Mouse (Mus musculus): ENCODE measurements around the gene Tbc1d5. TPM values are rescaled to one million over a fixed set of nuclear protein-coding genes. Genes with fewer than 3 reads are reported as not detected.
"Not testable (repeated sequence)": the region's sequence is repeated elsewhere in the genome, so short reads cannot be mapped to it uniquely, and the experiment has no call there.

Tbc1d5 gene
- total and polyA plus RNA-seq, 3 experiments = 6.6 to 13.9 (median 7.7) TPM

DNA sequence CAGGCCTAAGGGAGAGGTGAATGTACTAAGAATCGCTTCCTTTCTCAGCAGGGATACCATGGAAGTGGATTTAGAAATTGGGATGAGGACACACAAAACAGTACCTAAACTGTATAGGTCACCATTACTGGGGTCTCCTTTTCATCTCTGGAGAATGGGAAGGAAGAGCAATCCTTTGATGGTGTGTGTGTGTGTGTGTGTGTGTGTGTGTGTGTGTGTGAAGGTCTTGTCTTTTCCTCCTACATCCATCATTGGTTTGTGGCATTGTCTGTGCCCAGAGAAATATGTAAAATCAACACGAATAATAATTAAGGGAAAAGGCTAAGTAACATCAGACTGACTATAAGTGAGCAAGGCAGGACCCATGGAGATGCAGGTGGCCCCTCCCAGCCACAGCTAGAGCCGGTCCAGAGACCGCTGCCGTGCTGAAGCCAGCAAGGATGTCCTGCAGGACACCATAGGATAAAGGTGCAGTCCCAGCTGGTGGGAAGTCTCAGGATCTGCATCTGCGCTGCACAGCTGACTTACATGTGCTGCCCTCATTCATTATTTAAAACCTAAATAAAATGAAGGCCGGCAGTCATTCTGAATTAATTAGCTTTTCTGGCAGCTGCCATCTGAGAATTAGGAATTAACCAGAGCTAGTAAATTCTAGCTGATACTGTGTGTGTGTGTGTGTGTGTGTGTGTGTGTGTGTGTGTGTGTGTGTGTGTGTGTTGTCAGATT is 468.5 kb downstream of the Tbc1d5 start:
- no peak overlapping the region for H3K4me3 ChIP-seq (replicated peaks in 1 of 3; ENCODE audit: low read depth in 2 of 3, low read length in 2 of 3, poor library complexity in 1 of 3)
- H3K27me3 ChIP-seq (replicated peaks) = no peaks in the 10 kb centered on the region
- no peaks in the 10 kb centered on the region for H3K79me2 ChIP-seq (replicated peaks; ENCODE audit: control insufficient read depth, extremely low read depth, insufficient read depth, poor library complexity, severe bottlenecking)
- no peak for DNase-seq (ENCODE audit: extremely low read depth)
- no peak overlapping the region for H3K27ac ChIP-seq (ENCODE audit: insufficient read depth, low read depth)
- TF ChIP-seq CHD2 (IDR thresholded peaks at IDR 0.05; ENCODE audit: low read length) = no peak
- no peak for TF ChIP-seq POLR2AphosphoS2 (IDR thresholded peaks at IDR 0.05; ENCODE audit: low read depth, low read length)
- no peak for TF ChIP-seq MAX (IDR thresholded peaks at IDR 0.05; ENCODE audit: low read length)
- TF ChIP-seq EP300 (IDR thresholded peaks at IDR 0.05; ENCODE audit: low read length) = no peak
- TF ChIP-seq NELFE (IDR thresholded peaks at IDR 0.05; ENCODE audit: low read depth, low read length) = no peak
- TF ChIP-seq TCF12 (IDR thresholded peaks at IDR 0.05; ENCODE audit: low read depth, low read length) = no peak
- no peak for TF ChIP-seq MAZ (IDR thresholded peaks at IDR 0.05; ENCODE audit: low read depth, low read length)
- TF ChIP-seq RAD21 (IDR thresholded peaks at IDR 0.05; ENCODE audit: low read depth, low read length) = no peak
- no peak for TF ChIP-seq ZKSCAN1 (IDR thresholded peaks at IDR 0.05; ENCODE audit: borderline replicate concordance, low read depth, low read length)
- no peak for TF ChIP-seq KAT2A (IDR thresholded peaks at IDR 0.05; ENCODE audit: insufficient replicate concordance, low read length)
- TF ChIP-seq ZMIZ1 (IDR thresholded peaks at IDR 0.05; ENCODE audit: low read depth, low read length) = no peak
- TF ChIP-seq ZC3H11A (IDR thresholded peaks at IDR 0.05; ENCODE audit: low read depth, low read length) = no peak
- no peak for TF ChIP-seq CTCF (conservative IDR thresholded peaks at IDR 0.05 in 1 of 2, IDR thresholded peaks at IDR 0.05 in 1 of 2; ENCODE audit: low read depth in 2 of 2, low read length in 2 of 2)
- dilution Hi-C loops (cut with MboI; ENCODE audit: extremely low pct_ligation_motif_present, extremely low pct_unique_long_range_greater_than_20kb, low sequenced_read_pairs) (no loop called here), in situ Hi-C loops (cut with MboI; ENCODE audit: low pct_ligation_motif_present, low pct_unique_long_range_greater_than_20kb, low sequenced_read_pairs) (no loop called here)
- H3K9ac ChIP-seq (ENCODE audit: insufficient read depth, low read depth) = no peak overlapping the region
- no peak overlapping the region for H3K4me2 ChIP-seq (ENCODE audit: insufficient read depth, low read depth, poor library complexity, severe bottlenecking)
- peaks cover 0 to 3% of the 10 kb centered on the region in 2 experiments; a peak in 1 of 4 replicates for H3K4me1 ChIP-seq (ENCODE audit: control insufficient read depth in 1 of 2, insufficient read depth in 2 of 2)
- H3K36me3 ChIP-seq (replicated peaks in 1 of 2; ENCODE audit: control insufficient read depth in 1 of 2, insufficient read depth in 1 of 2, low read length in 1 of 2) = no peaks in the 10 kb centered on the region
- peaks cover 2% of the 10 kb centered on the region for H3K9me3 ChIP-seq (replicated peaks; ENCODE audit: low read length)

DNA sequence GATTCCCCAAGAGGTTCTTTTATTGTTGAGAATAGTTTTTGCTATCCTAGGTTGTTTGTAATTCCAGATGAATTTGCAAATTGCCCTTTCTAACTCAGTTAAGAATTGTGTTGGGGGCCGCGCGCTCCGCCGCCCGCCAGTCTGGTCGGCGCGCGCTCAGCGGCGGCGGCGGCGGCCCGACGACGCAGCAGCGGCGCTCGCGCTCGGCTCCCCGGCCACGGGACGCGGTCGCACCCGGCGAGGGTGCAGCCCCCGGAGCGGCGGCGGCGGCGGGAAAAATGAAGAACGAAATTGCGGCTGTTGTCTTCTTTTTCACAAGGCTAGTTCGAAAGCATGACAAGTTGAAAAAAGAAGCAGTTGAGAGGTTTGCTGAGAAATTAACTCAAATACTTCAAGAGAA is 480.7 kb downstream of the Tbc1d5 start:
- H3K4me3 ChIP-seq (replicated peaks in 1 of 3; ENCODE audit: low read depth in 2 of 3, low read length in 2 of 3, poor library complexity in 1 of 3); dilution Hi-C loops (cut with MboI; ENCODE audit: extremely low pct_ligation_motif_present, extremely low pct_unique_long_range_greater_than_20kb, low sequenced_read_pairs); H3K9ac ChIP-seq (ENCODE audit: insufficient read depth, low read depth); H3K9me3 ChIP-seq (replicated peaks; ENCODE audit: low read length); H3K36me3 ChIP-seq (replicated peaks in 1 of 2; ENCODE audit: control insufficient read depth in 1 of 2, insufficient read depth in 1 of 2, low read length in 1 of 2); H3K79me2 ChIP-seq (replicated peaks; ENCODE audit: control insufficient read depth, extremely low read depth, insufficient read depth, poor library complexity, severe bottlenecking); in situ Hi-C loops (cut with MboI; ENCODE audit: low pct_ligation_motif_present, low pct_unique_long_range_greater_than_20kb, low sequenced_read_pairs); DNase-seq (ENCODE audit: extremely low read depth); H3K27me3 ChIP-seq (replicated peaks); H3K4me1 ChIP-seq (ENCODE audit: control insufficient read depth in 1 of 2, insufficient read depth in 2 of 2); H3K4me2 ChIP-seq (ENCODE audit: insufficient read depth, low read depth, poor library complexity, severe bottlenecking); H3K27ac ChIP-seq (ENCODE audit: insufficient read depth, low read depth): not testable (repeated sequence)

DNA sequence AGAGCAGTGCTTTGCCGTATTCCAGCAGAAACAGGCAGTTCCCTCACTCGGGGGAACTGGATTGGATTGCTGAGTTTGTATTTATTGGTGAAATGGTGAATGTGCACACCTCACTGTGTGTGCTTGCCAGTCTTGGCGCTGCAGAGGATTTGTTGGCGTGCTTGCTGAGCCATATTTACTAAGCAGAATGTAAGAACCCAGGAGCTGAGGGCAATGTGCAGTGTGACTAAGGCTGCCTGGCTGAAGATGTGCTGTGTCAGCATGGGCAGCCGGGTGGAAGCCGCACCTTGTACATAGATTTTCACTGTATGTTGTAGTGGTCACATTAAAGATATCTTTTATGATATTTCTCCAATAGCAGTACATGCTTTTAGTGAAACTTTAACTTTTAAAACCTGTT is 491.0 kb downstream of the Tbc1d5 start:
- dilution Hi-C loops (cut with MboI; ENCODE audit: extremely low pct_ligation_motif_present, extremely low pct_unique_long_range_greater_than_20kb, low sequenced_read_pairs) (no loop called here), in situ Hi-C loops (cut with MboI; ENCODE audit: low pct_ligation_motif_present, low pct_unique_long_range_greater_than_20kb, low sequenced_read_pairs) (no loop called here)
- Histone ChIP-seq H3K9ac (ENCODE audit: insufficient read depth, low read depth) (no peak overlapping the region), H3K36me3 (replicated peaks in 1 of 2; ENCODE audit: control insufficient read depth in 1 of 2, insufficient read depth in 1 of 2, low read length in 1 of 2) (peaks cover 30 to 39% of the 10 kb centered on the region in 2 experiments), H3K27ac (ENCODE audit: insufficient read depth, low read depth) (no peak overlapping the region), H3K4me2 (ENCODE audit: insufficient read depth, low read depth, poor library complexity, severe bottlenecking) (no peak overlapping the region), H3K4me1 (ENCODE audit: control insufficient read depth in 1 of 2, insufficient read depth in 2 of 2) (peaks cover 2 to 15% of the 10 kb centered on the region in 2 experiments; a peak in 2 of 4 replicates), H3K79me2 (replicated peaks; ENCODE audit: control insufficient read depth, extremely low read depth, insufficient read depth, poor library complexity, severe bottlenecking) (no peaks in the 10 kb centered on the region), H3K27me3 (replicated peaks) (no peaks in the 10 kb centered on the region), H3K4me3 (replicated peaks in 1 of 3; ENCODE audit: low read depth in 2 of 3, low read length in 2 of 3, poor library complexity in 1 of 3) (no peak overlapping the region), H3K9me3 (replicated peaks; ENCODE audit: low read length) (no peaks in the 10 kb centered on the region)
- no peak for TF ChIP-seq MXI1 (IDR thresholded peaks at IDR 0.05; ENCODE audit: low read depth, low read length)
- TF ChIP-seq CHD2 (IDR thresholded peaks at IDR 0.05; ENCODE audit: low read length) = no peak
- no peak for TF ChIP-seq USF1 (IDR thresholded peaks at IDR 0.05; ENCODE audit: low read depth, low read length)
- TF ChIP-seq EP300 (IDR thresholded peaks at IDR 0.05; ENCODE audit: low read length) = no peak
- TF ChIP-seq POLR2A (IDR thresholded peaks at IDR 0.05; ENCODE audit: low read depth, low read length) = no peak
- TF ChIP-seq ZKSCAN1 (IDR thresholded peaks at IDR 0.05; ENCODE audit: borderline replicate concordance, low read depth, low read length) = no peak
- TF ChIP-seq ZMIZ1 (IDR thresholded peaks at IDR 0.05; ENCODE audit: low read depth, low read length) = no peak
- no peak for TF ChIP-seq NRF1 (IDR thresholded peaks at IDR 0.05; ENCODE audit: low read depth, low read length)
- TF ChIP-seq PAX5 (IDR thresholded peaks at IDR 0.05; ENCODE audit: low read length) = no peak
- no peak for TF ChIP-seq MEF2A (IDR thresholded peaks at IDR 0.05; ENCODE audit: borderline replicate concordance, low read depth, low read length)
- no peak for TF ChIP-seq ETS1 (conservative IDR thresholded peaks at IDR 0.05; ENCODE audit: low read depth, low read length)
- TF ChIP-seq TCF12 (IDR thresholded peaks at IDR 0.05; ENCODE audit: low read depth, low read length) = no peak
- no peak for DNase-seq (ENCODE audit: extremely low read depth)
